Comparison of ENCODE assay signal across 8 mouse cellular contexts in the genomic region with DNA sequence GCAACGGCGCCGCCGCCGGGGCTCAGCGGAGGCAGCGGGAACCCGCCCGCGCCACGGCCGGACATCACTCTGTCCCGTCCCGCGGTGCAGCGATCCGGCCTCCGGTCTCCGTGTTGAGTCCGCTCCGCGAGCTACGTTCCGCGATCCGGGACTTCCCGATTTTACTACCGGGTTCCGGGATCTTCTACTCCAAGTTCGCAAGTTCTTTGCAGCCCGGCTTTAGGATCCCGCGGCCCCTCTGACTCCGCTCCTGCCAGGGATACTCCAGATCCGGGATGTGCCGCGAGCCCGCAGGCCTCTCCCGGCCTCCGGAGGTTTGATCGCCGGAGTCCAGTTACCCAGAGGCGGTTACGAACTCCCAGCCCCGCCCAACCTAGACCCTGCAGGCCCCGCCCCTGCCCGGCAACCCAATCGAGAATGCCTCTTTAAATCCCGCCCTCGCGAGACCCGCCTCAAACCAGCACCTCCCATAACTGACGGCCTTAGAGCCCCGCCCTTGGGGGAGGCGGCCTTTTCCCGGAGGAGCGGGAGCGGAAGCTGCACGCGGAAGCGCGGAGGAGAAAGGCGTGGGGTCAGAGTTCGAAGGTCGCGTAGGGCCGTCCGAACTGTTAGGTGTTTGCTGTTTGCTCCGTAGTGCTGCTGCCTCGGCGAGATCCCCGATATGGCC. TPM values are rescaled to one million over a fixed set of nuclear protein-coding genes. Genes with fewer than 3 reads are reported as not detected.
DNase-seq lines count a peak whose midpoint lies in the region; ATAC-seq and TF ChIP-seq lines count a peak whose summit lies in the region.

Smarcd2 (minus strand) TSS at position 329 of the 667 bp plus-strand sequence.

- no peaks in the 10 kb centered on the region for H3K9me3 ChIP-seq in ES-Bruce4 (replicated peaks; ENCODE audit: control insufficient read depth, insufficient read depth, low read length, poor library complexity, severe bottlenecking)
- no peaks in the 10 kb centered on the region for H3K9me3 ChIP-seq in forebrain, embryonic 13.5 days (replicated peaks)
- H3K9me3 ChIP-seq in liver, postnatal 0 days (ENCODE audit: low read length): no peaks in the 10 kb centered on the region
- no peaks in the 10 kb centered on the region for H3K9me3 ChIP-seq in neural tube, embryonic 14.5 days (ENCODE audit: control insufficient read depth, low read length)

- DNase-seq in heart, postnatal 10 days: peak; percentile 100
- DNase-seq in large intestine, adult 2 months (ENCODE audit: low read depth, low spot score): peak; percentile 94
- peak; percentile 100 for DNase-seq in liver, postnatal 0 days
- DNase-seq in testis, postnatal 10 days (ENCODE audit: low spot score): peak; percentile 99

- peaks cover 8% of the 10 kb centered on the region for H3K4me1 ChIP-seq in ES-Bruce4 (ENCODE audit: control insufficient read depth, insufficient read depth, low read length)
- peaks cover 39% of the 10 kb centered on the region for H3K4me1 ChIP-seq in forebrain, embryonic 13.5 days
- peaks cover 52% of the 10 kb centered on the region for H3K4me1 ChIP-seq in liver, postnatal 0 days (ENCODE audit: insufficient read depth)
- H3K4me1 ChIP-seq in neural tube, embryonic 14.5 days (ENCODE audit: control insufficient read depth, insufficient read depth, low read length): peaks cover 24% of the 10 kb centered on the region

- H3K4me3 ChIP-seq in ES-Bruce4 (ENCODE audit: low read depth, low read length): peak within 1 kb of the TSS; percentile 95
- peak within 1 kb of the TSS; percentile 98 for H3K4me3 ChIP-seq in forebrain, embryonic 13.5 days
- H3K4me3 ChIP-seq in liver, postnatal 0 days (ENCODE audit: low read depth, low read length): peak within 1 kb of the TSS; percentile 95
- H3K4me3 ChIP-seq in neural tube, embryonic 14.5 days (ENCODE audit: low read depth, low read length): peak within 1 kb of the TSS; percentile 89

- peak; percentile 62 for TF ChIP-seq POLR2A in ES-Bruce4 (IDR thresholded peaks at IDR 0.05; ENCODE audit: insufficient read depth, low read length)

- peak within 1 kb of the TSS; percentile 75 for H3K4me2 ChIP-seq in forebrain, embryonic 13.5 days
- H3K4me2 ChIP-seq in liver, postnatal 0 days (ENCODE audit: low read depth, low read length): peak within 1 kb of the TSS; percentile 79
- peak within 1 kb of the TSS; percentile 79 for H3K4me2 ChIP-seq in neural tube, embryonic 14.5 days (ENCODE audit: low read depth, low read length)

- ATAC-seq in cerebellum, adult (ENCODE audit: insufficient number of reproducible peaks, low FRiP score, low TSS enrichment): peak; percentile 67
- peak; percentile 94 for ATAC-seq in forebrain, embryonic 13.5 days
- ATAC-seq in liver, postnatal 0 days: peak; percentile 92
- ATAC-seq in neural tube, embryonic 14.5 days (ENCODE audit: low read depth): peak; percentile 91

- TF ChIP-seq CTCF in ES-Bruce4 (IDR thresholded peaks at IDR 0.05; ENCODE audit: low read depth, low read length): no peak
- TF ChIP-seq CTCF in liver, postnatal 0 days (IDR thresholded peaks at IDR 0.05; ENCODE audit: low read depth): no peak

- H3K27me3 ChIP-seq in ES-Bruce4 (ENCODE audit: control insufficient read depth, insufficient read depth, low read length, poor library complexity, severe bottlenecking): no peaks in the 10 kb centered on the region
- no peaks in the 10 kb centered on the region for H3K27me3 ChIP-seq in forebrain, embryonic 13.5 days
- no peaks in the 10 kb centered on the region for H3K27me3 ChIP-seq in liver, postnatal 0 days (ENCODE audit: insufficient read depth, low read length)
- H3K27me3 ChIP-seq in neural tube, embryonic 14.5 days (ENCODE audit: control insufficient read depth, insufficient read depth, low read length): no peaks in the 10 kb centered on the region

- no peaks in the 10 kb centered on the region for H3K36me3 ChIP-seq in ES-Bruce4 (ENCODE audit: control insufficient read depth, insufficient read depth, low read length, poor library complexity, severe bottlenecking)
- H3K36me3 ChIP-seq in forebrain, embryonic 13.5 days (ENCODE audit: poor library complexity, severe bottlenecking): no peaks in the 10 kb centered on the region
- H3K36me3 ChIP-seq in liver, postnatal 0 days (replicated peaks; ENCODE audit: insufficient read depth, low read length): no peaks in the 10 kb centered on the region
- no peaks in the 10 kb centered on the region for H3K36me3 ChIP-seq in neural tube, embryonic 14.5 days (ENCODE audit: control insufficient read depth, insufficient read depth, low read length)

- no peak for TF ChIP-seq EP300 in ES-Bruce4 (IDR thresholded peaks at IDR 0.05; ENCODE audit: insufficient read depth, low read depth, low read length)
- peak; percentile 74 for TF ChIP-seq EP300 in liver, postnatal 0 days (IDR thresholded peaks at IDR 0.05; ENCODE audit: low read depth)

- peak within 1 kb of the TSS; percentile 98 for H3K9ac ChIP-seq in ES-Bruce4 (ENCODE audit: low read depth, poor library complexity, severe bottlenecking)
- H3K9ac ChIP-seq in forebrain, embryonic 13.5 days: peak within 1 kb of the TSS; percentile 97
- H3K9ac ChIP-seq in liver, postnatal 0 days (replicated peaks): peak within 1 kb of the TSS; percentile 97
- peak within 1 kb of the TSS; percentile 92 for H3K9ac ChIP-seq in neural tube, embryonic 14.5 days (replicated peaks; ENCODE audit: low read depth, low read length)

- H3K27ac ChIP-seq in ES-Bruce4 (ENCODE audit: insufficient read depth, low read length): peak within 1 kb of the TSS; percentile 66
- H3K27ac ChIP-seq in forebrain, embryonic 13.5 days: peak within 1 kb of the TSS; percentile 92
- H3K27ac ChIP-seq in liver, postnatal 0 days (ENCODE audit: low read depth): peak within 1 kb of the TSS; percentile 97
- peak within 1 kb of the TSS; percentile 79 for H3K27ac ChIP-seq in neural tube, embryonic 14.5 days (ENCODE audit: low read depth, low read length)

- intact Hi-C loops in heart, postnatal 10 days (cut with DNase I): loop anchor here (1.0 kb wide), 1 partner anchor 16 kb away; the partner anchor contains the start of genes Ftsj3 and Psmc5

- under 1% methylated on average over 66 of the region's 72 CpGs for WGBS in forebrain, embryonic 13.5 days
- WGBS in large intestine, adult 2 months: under 1% methylated on average over 72 of the region's 72 CpGs
- under 1% methylated on average over 70 of the region's 72 CpGs for WGBS in liver, postnatal 0 days (ENCODE audit: insufficient replicate concordance)
- 1% methylated on average over 69 of the region's 72 CpGs for WGBS in neural tube, embryonic 14.5 days

RNA-seq across cellular contexts. Expression of gene Smarcd2, which starts in this region (rescaled TPM):
- polyA plus RNA-seq in ES-Bruce4 (2011; ENCODE audit: insufficient read depth, insufficient read length, low read depth, missing spikeins): 75.6 and 78.1 TPM in 2 replicates
- 14.2 and 14.3 TPM in 2 replicates for polyA plus RNA-seq in forebrain, embryonic 13.5 days (2015; fragmentation: Nextera tagmentation; extraction: Ambion mirVana)
- 10 to 100 TPM; 28.1 to 28.4 TPM for total RNA-seq in heart, postnatal 10 days (2021)
- polyA plus RNA-seq in large intestine, adult 2 months (2012; rRNA removed): 136 and 162 TPM in 2 replicates
- 16.4 and 19.5 TPM in 2 replicates for polyA plus RNA-seq in liver, postnatal 0 days (2015; fragmentation: Nextera tagmentation; extraction: Ambion mirVana)
- polyA plus RNA-seq in neural tube, embryonic 14.5 days (2014; fragmentation: Nextera tagmentation; extraction: Ambion mirVana): 10.3 and 21.4 TPM in 2 replicates

Comparison
In these comparisons a context has a peak if more than half of its experiments do, and no peak if none do; other contexts are left out.
1. Peak in every context shown above with its lines: DNase-seq, ATAC-seq, H3K4me3 ChIP-seq and H3K27ac ChIP-seq.